Mouse (Mus musculus): ENCODE measurements around the gene Rbm3. TPM values are rescaled to one million over a fixed set of nuclear protein-coding genes. Genes with fewer than 3 reads are reported as not detected.

Gene Rbm3
- total and polyA plus RNA-seq, 3 experiments, result 750 to 1,021 TPM; not detected in 1

DNA sequence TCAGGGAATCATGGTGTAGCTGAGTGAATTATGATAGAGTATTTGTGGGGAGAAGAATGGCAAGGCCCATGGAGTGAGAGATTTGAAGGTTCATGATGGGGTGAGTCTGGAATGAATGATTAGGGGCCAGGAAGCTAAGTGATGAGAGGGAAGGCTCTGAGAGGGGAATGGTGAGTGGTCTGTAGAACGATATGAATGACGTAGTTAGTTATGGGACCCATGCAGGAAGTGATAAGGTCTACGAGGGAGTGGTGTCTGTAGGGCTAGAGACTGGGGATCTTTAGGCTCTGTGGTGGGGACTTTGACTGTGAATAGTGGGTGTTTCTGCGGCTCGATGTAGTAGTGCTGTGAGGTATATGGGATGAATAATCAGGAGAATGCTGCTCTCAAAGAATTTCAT is 34.0 kb upstream of the Rbm3 start:
- H3K36me3 ChIP-seq (ENCODE audit: control insufficient read depth in 1 of 2, insufficient read depth in 2 of 2, low read length in 2 of 2), result peaks cover 0 to 24% of the 10 kb centered on the region in 2 experiments; a peak in 2 of 4 replicates
- H3K9ac ChIP-seq (ENCODE audit: control insufficient read depth, low read depth, low read length, poor library complexity, severe bottlenecking), result peak overlapping the region; percentile 15; the same call in 1 of the 2 replicates
- no peaks in the 10 kb centered on the region for H3K27me3 ChIP-seq (ENCODE audit: control insufficient read depth in 1 of 2, insufficient read depth in 2 of 2, low read length in 2 of 2)
- peak overlapping the region; percentile 26 for H3K27ac ChIP-seq (ENCODE audit: control insufficient read depth, low read depth, low read length)
- no peak overlapping the region for H3K4me3 ChIP-seq (ENCODE audit: control insufficient read depth in 1 of 2, insufficient read depth in 1 of 2, low read depth in 2 of 2, low read length in 2 of 2)
- TF ChIP-seq TAL1 (IDR thresholded peaks at IDR 0.05; ENCODE audit: low read length), result no peak
- peak; percentile 59 for TF ChIP-seq GATA1 (IDR thresholded peaks at IDR 0.05; ENCODE audit: low read depth, low read length)
- TF ChIP-seq EP300 (IDR thresholded peaks at IDR 0.05; ENCODE audit: low read depth in 1 of 2, low read length in 2 of 2), result 0 out of 4 replicates have a peak, but pooled peaks of 1 of the 2 experiments have one; percentile 4
- 0 out of 2 replicates have a peak, but pooled peaks have one; percentile 14 for TF ChIP-seq SIN3A (IDR thresholded peaks at IDR 0.05; ENCODE audit: low read length)
- 0 out of 2 replicates have a peak, but pooled peaks have one; percentile 15 for TF ChIP-seq HCFC1 (IDR thresholded peaks at IDR 0.05; ENCODE audit: low read depth, low read length)
- H3K79me2 ChIP-seq (ENCODE audit: control insufficient read depth, insufficient read depth, low read length, poor library complexity), result peaks cover 2% of the 10 kb centered on the region; the same call in 1 of the 2 replicates
- DNase-seq (ENCODE audit: low read depth, low spot score), result peak; percentile 67
- H3K4me1 ChIP-seq (ENCODE audit: control insufficient read depth in 1 of 2, insufficient read depth in 2 of 2, low read length in 2 of 2), result peaks cover 17 to 18% of the 10 kb centered on the region in 2 experiments
- no peaks in the 10 kb centered on the region for H3K9me3 ChIP-seq (replicated peaks; ENCODE audit: insufficient read depth, low read length)

DNA sequence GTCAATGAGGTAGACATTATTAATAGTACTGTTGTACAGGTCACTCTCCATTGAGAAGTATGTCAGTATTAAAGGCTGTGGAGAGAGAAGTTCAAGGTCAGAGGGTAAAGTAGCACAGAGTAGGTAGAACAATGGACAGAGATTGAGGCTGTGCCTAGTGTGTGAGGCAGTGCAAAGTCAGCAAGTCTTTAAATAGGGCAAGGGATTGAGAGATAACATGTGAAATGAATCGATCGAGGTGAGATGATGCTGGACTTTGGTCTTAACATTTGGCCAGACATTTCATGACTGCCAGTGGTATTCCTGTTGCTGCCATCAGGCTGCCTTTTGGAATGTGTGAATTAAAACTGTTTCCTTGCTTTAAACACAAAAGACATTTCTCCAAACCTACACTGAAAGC is 33.2 kb upstream of the Rbm3 start:
- Histone ChIP-seq H3K4me1 (ENCODE audit: control insufficient read depth in 1 of 2, insufficient read depth in 2 of 2, low read length in 2 of 2) (peaks cover 17 to 19% of the 10 kb centered on the region in 2 experiments), H3K36me3 (ENCODE audit: control insufficient read depth in 1 of 2, insufficient read depth in 2 of 2, low read length in 2 of 2) (peaks cover 0 to 26% of the 10 kb centered on the region in 2 experiments; a peak in 2 of 4 replicates), H3K9me3 (replicated peaks; ENCODE audit: insufficient read depth, low read length) (no peaks in the 10 kb centered on the region), H3K27ac (ENCODE audit: control insufficient read depth, low read depth, low read length) (no peak overlapping the region), H3K79me2 (ENCODE audit: control insufficient read depth, insufficient read depth, low read length, poor library complexity) (peaks cover 2% of the 10 kb centered on the region; the same call in 1 of the 2 replicates), H3K27me3 (ENCODE audit: control insufficient read depth in 1 of 2, insufficient read depth in 2 of 2, low read length in 2 of 2) (no peaks in the 10 kb centered on the region), H3K9ac (ENCODE audit: control insufficient read depth, low read depth, low read length, poor library complexity, severe bottlenecking) (no peak overlapping the region), H3K4me3 (ENCODE audit: control insufficient read depth in 1 of 2, insufficient read depth in 1 of 2, low read depth in 2 of 2, low read length in 2 of 2) (no peak overlapping the region)
- TF ChIP-seq POLR2AphosphoS5 (IDR thresholded peaks at IDR 0.05; ENCODE audit: borderline replicate concordance, low read depth, low read length) (no peak), MAFK (IDR thresholded peaks at IDR 0.05; ENCODE audit: borderline replicate concordance, low read depth, low read length) (no peak), SIN3A (IDR thresholded peaks at IDR 0.05; ENCODE audit: low read length) (no peak), MAX (IDR thresholded peaks at IDR 0.05; ENCODE audit: low read length) (no peak), CHD2 (IDR thresholded peaks at IDR 0.05; ENCODE audit: low read length) (no peak), GABPA (IDR thresholded peaks at IDR 0.05; ENCODE audit: low read depth, low read length) (no peak), POLR2A (IDR thresholded peaks at IDR 0.05; ENCODE audit: control insufficient read depth in 1 of 2, insufficient read depth in 1 of 2, low read depth in 1 of 2, low read length in 2 of 2, poor library complexity in 1 of 2) (no peak), TAL1 (IDR thresholded peaks at IDR 0.05; ENCODE audit: low read length) (no peak), SMC3 (IDR thresholded peaks at IDR 0.05; ENCODE audit: low read depth, low read length) (no peak), USF2 (IDR thresholded peaks at IDR 0.05; ENCODE audit: borderline replicate concordance in 1 of 2, insufficient read depth in 1 of 2, low read depth in 1 of 2, low read length in 2 of 2) (no peak), GATA1 (IDR thresholded peaks at IDR 0.05; ENCODE audit: low read depth, low read length) (no peak), CHD1 (IDR thresholded peaks at IDR 0.05; ENCODE audit: low read depth, low read length) (no peak), MXI1 (IDR thresholded peaks at IDR 0.05; ENCODE audit: low read depth, low read length) (no peak), TBP (IDR thresholded peaks at IDR 0.05; ENCODE audit: low read depth, low read length) (no peak), EP300 (IDR thresholded peaks at IDR 0.05; ENCODE audit: low read depth in 1 of 2, low read length in 2 of 2) (no peak), ZKSCAN1 (IDR thresholded peaks at IDR 0.05; ENCODE audit: low read depth, low read length) (no peak), BHLHE40 (IDR thresholded peaks at IDR 0.05; ENCODE audit: borderline replicate concordance, low read depth, low read length) (no peak), ELF1 (IDR thresholded peaks at IDR 0.05; ENCODE audit: low read depth, low read length) (no peak), NELFE (IDR thresholded peaks at IDR 0.05; ENCODE audit: low read depth, low read length) (no peak), ZNF384 (IDR thresholded peaks at IDR 0.05; ENCODE audit: low read depth, low read length) (no peak)
- no peak for DNase-seq (ENCODE audit: low read depth, low spot score)

Measured in MEL (cell line).